Mouse (Mus musculus) olfactory bulb, adult 2 months (tissue): ENCODE data around the gene Sgms1.

Source experiments
- CTCF ChIP-seq: fragments of 200-500 bp; IDR thresholded peaks from 2 replicates; pipeline ENCODE4 v1.5.1; 2012; ENCODE audit warnings: low read depth, mild to moderate bottlenecking, low read length, moderate library complexity; ENCODE audit not compliant: insufficient read depth
- POLR2A ChIP-seq: fragments of 200-500 bp; IDR thresholded peaks from 2 replicates; pipeline ENCODE4 v1.6.1; 2012; ENCODE audit warnings: mild to moderate bottlenecking, low read depth, low read length, moderate library complexity; ENCODE audit not compliant: insufficient read depth

- TF ChIP-seq POLR2A (no peak), CTCF (no peak)
Measured at GRCm38 (mm10) chr19:32424706-32425105, 35.2 kb upstream of the Sgms1 start.
